Mouse (Mus musculus) skeletal muscle tissue, adult 2 months (tissue): Measurements from ENCODE around the gene Coro7.
"Not testable (repeated sequence)": the region's sequence is repeated elsewhere in the genome, so short reads cannot be mapped to it uniquely, and the experiment has no call there.

Experiments used
- DNase-seq: peaks from one replicate; pipeline ENCODE4 v3.0.0-alpha.2; 2012; ENCODE audit warnings: low read depth, low spot score

Gene Coro7

DNA sequence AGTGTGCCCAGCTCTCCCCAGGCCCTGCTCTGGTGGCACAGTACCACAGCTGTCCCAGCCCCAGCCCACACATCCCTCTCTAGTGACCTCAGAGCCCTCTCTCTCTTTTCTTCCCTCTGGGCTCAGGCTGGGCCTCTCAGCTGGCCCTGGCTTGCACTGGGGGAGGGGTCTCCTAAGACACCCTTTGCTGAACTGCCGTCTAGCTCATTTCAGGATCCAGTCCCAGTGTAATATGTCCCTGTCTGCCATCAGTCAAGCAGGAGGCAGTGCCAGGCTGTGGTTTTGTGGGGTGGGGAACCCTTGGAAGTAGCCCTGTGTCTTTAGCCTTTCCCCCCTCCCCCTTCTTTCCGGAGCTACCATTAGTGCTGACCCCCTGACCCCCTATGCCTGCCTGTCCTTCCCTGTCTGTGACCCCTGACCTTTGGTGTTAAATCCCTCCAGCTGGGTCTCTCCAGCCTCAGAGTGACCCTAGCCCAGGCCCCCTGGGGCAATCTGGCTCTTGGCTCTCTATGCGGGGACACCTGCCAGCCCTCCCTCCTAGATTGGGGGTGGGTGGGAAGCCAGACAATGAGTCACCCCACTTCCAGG lies 83.3 kb downstream of the Coro7 start:
- no peak for DNase-seq

DNA sequence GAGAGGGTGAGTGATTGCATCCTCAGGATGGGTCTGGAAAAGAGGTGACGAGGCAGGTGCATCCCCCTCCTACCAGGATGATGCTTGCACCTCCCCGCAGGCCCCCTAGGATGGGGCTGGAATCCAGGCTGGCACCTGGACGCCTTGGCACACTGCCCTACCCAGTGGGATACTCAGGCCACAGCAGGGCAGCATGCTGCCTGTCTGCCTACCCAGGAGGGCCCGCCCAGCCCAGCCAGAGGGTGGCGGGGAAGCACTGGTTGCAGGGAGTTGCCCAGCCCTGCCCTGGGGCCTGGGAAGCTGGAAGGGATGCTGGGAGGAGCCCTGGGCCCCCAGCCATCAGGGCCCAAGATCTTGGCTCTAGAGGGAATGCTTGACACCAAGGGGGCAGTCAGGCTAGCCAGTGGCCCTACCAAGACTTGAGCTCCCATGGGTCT lies 84.0 kb downstream of the Coro7 start:
- DNase-seq = no peak

DNA sequence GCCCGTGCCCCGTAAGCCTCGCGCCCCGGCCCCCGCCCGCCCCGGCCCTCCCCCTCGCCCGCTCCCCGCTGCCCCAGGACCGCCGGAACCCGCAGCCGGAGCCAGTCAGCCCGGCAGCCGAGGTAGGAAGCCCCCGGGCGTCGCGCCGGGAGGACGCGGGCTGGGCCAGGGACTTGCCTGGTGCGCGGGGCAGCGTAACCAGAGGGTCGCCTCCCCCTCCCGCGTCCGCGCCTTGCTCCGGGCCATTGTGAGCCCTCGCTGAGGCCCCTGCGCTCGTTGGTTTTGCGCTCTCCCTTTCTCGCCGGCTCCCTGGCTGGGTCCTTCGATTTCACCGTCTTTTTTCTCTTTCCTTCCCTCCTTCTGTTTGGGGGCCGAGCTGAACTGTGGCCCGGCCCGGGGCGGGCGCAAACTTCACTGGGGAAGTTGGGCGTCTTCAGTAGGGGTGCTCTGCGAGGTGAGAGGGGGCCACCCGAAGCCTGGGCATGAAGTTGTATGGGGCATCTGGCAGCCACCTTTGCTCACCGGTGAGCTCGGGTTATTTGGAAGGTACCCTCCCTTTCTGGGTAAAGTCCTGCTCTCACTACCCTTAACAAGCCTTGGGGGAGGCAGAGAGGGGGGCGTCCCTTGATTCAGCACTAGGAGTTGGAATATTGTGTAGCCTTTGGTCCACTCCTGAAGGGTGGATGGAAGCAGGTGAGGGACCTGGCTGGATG lies 84.6 kb downstream of the Coro7 start:
- no peak for DNase-seq

DNA sequence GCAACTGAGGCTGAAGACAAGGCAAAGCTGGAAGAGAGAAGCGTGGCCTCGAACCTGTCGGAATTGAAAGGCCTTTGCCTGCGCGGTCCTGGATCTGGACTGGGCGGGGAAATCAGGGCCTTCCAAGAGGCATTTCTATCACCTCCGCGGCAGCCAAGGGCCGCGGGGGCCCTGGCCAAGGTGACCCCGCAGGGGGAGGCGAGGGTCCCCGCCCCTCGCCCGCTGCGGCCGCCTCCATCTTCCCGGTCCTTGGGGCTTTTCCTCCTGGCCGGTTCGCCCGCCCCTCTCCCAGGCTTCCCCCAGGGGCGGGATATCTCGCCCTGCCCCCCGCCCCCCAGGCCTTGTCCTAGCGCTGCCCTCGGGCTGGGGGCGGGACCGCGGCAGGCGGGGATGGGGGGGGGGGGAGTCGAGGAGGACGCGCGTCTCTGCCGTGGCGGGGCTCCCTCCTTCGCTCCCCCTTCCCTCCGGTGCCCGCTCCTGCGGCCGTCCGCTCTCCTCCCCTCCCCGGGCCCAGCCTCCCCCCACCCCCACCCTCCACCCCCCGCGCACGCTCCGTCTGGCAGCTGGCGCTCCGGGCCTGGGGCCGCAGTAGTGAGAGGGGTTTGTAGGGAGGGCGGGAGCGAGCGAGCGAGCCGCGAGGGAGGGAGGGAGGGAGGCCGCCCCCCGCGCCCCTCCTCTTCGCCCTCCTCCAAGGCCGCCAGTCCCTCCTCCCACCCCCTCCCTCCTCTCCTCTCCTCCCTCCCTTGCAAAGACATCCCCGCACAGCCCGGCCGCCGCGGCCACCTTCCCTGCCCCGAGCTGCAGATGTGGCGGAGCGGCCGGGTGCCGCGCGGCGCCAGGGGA lies 85.4 kb downstream of the Coro7 start, which contains the start of gene Glis2:
Gene Glis2 (plus strand): TSS at position 743 of the 843 bp plus-strand sequence.
- DNase-seq = peak; percentile 53

DNA sequence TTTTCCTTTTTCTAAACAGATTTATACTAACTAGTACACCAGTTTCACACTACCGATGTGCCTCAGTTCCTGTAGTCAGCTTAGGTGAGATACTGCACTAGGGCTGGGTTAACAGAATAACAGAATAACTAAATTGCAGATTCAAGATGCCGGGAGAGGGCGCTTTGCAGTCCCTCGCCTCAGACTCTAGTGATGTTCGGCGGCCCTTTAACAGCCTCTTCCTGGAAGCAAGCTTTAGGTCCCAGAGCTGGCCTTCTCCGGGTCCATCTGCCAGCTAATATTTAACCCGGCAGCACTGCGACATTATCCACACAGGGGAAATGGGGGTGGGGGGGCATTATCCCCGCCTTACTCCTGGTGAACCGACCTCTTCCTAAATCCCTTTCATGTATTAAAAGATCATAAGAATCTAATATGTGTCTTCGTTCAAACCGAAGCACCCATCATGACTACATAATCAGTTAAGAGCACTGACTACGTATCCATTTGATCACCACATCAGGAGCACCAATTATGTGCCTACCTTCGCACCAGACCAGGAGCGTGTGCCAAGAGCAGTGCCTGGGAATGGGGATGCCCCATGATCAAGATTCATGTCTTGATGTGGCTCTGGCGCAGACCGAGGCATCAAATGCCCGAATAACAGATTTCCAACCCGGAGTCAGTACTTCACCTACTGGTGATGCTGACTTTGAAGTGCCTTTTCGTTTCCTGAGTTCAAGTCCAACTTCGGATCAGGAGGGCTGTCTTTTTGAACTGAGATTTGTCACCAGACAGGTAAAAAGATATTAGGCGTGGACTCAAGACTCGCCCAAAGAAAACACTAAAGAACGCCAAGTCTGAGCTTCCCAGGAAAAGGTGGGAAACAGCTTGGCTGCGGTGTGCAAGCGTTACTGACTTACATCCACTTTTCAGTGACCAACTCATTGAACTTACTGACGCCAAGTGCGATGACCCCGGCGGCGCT lies 86.4 kb downstream of the Coro7 start:
- no peak for DNase-seq

DNA sequence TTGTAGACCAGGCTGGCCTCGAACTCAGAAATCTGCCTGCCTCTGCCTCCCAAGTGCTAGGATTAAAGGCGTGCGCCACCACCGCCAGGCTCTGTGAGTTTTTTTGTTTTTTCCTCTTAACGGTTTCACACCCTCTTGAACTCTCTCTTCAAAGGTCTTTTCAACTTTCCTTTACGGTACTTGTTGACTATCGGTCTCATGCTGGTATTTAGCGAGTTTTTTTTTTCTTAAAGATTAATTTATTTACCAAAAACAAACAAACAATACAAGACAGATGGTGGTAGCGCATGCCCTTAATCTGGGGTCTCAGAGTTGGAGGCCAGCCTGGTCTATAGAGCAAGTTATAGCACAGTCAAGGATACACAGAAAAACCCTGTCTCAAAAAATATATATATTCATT lies 89.3 kb downstream of the Coro7 start:
- DNase-seq = no peak

DNA sequence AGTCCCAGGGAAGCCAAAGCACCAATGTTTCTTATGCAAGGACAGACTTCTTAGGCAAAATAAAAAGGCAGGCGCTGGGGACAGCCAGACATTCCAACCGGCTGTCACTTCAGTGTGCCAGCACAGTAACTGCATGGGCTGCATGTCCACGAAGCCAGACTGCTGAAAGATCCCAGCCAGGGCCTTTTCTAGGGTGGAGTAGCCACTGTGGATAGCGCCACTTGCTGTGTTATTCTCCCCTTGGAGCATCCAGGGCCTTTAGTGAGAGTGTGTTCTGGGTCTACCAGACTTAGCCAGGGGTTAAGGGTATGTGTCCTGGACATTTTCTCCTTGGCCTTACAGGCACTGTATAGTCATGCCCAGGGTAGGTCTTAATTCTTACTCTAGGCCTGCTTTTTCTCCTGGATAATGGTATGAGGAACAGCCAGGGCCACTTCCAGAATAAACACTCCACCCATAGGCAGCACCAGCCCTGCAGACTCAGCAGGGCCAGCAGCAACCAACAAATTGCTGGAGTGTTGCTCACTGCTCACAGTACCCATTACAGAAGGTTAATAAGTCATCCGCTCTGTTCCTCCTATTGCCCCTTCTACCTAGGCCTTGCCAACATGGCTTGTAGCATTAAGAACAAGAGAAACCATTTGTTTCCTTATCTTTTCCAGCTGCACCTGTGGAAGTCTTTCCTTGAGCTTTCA lies 91.9 kb downstream of the Coro7 start:
- DNase-seq = no peak

DNA sequence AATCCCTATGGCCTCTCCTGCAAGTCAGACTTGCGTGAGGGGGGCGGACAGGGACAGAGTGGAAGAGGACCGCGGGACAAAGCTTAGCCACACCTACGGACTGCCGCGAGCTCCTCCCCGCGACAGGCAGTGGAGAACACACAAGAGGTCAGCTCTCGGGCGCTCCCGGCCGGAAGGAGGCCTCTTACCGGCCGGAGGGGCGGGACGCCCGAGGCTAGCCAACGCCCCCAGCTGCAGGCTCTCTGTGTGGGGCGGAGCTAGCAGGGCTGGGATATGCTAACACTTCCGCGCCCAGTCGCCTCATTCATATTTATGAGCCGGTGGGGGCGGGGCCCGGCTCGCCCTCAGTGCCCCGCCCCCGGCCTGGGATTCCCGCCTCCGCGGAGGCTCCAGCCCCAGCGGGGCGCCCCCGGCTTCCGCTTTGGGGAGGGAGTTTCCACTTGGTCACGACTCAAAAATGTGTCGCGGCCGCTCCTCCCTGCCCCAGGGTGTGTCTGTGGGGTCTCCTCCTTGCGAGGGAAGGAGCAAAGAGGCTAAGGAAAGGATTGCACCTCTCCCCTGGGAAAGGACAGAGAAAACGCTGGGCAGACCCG lies 93.0 kb downstream of the Coro7 start:
- peak; percentile 98 for DNase-seq

DNA sequence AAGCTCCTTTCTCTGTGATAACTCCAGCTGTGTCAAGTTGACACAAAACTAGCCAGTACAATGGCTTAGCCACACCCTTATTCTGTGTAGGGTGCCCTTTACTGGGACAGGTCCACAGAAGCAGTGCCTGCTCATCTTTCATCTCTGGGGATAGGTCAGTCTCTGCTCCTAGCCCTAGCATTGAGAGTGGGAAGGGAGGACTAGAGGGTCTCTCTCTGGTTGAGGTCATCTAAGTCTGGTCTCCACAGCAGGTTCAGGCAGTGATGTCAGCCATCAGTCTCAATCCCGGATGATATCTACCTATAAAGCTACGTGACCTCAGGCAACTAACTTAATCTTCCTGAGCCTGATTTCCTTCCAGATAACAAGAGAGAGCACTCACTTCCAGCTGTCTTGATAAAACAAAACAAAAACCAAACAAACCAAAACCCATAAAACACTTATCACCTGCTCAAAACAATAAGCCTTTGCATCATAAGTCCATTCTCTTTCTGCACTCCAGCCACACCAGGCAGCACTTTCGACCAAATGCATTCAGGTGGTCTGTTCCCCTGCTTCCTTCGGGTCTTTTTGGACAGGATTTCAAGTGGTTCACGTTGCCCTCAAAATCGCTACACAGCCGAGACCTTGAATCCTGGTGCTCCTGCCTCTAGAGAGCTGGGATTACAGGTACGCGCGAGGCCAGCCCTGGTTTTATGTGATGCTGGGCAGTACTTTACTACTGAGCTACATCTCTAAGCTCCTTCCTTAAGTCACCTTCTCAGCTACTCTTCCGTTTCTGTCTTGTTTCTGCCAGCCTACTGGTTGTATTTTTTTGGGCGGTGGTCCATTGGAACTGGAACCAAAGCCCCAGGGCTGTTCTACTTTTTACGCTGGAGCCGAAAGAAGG lies 93.7 kb downstream of the Coro7 start:
- no peak for DNase-seq

DNA sequence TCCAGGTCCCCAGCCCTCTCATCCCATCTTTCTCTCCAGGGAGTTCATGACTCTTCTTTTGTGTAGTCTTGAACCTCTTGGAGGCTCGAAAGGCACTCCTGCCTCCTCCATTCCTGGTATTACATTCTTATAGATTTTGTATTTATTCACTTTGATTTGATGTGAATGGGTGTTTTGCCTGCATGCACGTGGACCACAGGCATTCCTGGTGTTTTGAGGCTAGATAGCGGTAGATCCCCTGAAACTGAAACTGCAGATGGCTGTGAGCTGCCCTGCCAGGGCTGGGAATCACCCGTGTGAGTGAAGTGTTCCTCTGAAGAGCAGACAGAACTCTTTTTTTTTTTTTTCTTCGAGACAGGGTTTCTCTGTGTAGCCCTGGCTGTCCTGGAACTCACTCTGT lies 95.1 kb downstream of the Coro7 start:
- no peak for DNase-seq

DNA sequence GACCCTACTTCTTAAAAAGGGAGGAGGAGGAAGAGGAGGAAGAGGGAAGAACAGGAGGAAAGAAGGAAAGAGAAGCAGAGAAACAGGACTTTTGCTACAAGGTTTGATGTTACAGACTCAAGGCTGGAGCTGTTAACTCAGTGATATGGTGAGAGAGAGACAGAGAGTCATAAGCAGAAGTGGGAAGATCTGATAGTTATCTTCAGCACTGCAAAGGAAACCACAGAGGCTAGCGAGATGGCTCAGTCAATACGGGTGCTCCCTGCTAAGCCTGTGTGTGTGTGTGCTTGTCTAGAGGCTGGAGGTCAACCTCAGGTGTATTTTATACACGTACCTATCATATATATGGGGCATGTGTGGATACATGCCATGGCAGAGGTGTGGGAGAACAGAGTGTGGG lies 95.8 kb downstream of the Coro7 start:
- no peak for DNase-seq

DNA sequence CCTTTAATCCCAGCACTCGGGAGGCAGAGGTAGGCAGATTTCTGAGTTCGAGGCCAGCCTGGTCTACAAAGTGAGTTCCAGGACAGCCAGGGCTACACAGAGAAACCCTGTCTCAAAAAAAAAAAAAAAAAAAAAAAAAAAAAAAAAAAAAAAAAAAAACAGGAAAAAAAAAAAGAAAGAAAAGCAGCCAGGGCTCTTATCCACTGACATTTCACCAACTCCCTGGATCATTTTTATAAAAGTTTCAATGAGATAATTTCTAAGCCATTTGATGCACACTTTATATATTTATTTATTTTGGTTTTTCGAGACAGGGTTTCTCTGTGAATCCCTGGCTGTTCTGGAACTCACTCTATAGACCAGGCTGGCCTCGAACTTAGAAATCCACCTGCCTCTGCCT lies 98.4 kb downstream of the Coro7 start:
- DNase-seq = not testable (repeated sequence)

DNA sequence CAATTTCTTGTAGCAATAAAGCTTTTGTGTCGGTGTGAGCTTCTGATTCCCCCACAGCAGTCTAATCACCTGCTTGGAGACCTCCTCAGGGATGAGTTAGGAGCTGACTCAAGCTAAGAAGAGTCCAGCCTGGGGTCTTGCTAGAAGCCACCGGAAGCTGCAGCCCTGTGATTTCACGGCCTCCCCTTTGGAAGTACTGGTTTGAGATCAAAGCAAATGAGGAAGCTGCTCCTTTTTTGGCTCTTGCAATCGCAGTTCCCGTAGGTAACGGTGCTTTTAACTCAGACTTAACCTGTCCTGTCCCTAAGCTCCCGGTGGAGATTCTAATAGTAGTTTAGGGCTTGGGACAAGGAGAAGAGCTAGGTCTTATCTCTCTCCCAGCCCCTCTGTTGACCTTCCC lies 100.9 kb downstream of the Coro7 start:
- DNase-seq = no peak

DNA sequence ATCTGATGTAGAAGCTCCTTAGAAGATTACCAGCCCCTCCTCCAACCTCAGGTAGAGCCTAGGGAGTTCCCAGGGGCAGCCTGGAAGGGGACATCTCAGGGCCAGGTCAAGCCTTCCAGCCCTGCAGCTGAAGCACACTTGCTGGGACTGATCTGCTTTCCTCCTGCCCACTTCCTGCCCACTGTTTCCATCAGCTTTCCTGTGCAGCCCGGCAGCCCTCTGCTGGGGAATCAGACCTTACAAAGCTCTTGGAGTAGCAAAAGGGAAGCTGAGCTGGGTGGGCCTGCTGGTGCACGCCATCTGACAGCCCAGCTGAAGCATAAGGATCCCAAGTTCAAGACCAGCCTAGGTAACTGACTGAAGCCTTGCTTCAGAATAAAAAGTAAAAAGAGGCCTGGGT lies 102.7 kb downstream of the Coro7 start:
- no peak for DNase-seq
